Mouse (Mus musculus) midbrain, embryonic 10.5 days (tissue): ENCODE measurements at regions not wholly inside any gene's neighbourhood (a gene's known extent, or its start where the extent isn't known, plus 50 kb on each side); places are given as distances from the start of the nearest gene placed in this dataset.

Source experiments
- DNase-seq: peaks from one replicate; pipeline ENCODE4 v3.0.0-alpha.2; 2017; ENCODE audit warnings: low spot score
- H3K27ac ChIP-seq: fragments of 300-500 bp; sonication (generic); replicated peaks from 2 replicates; pipeline ENCODE4 v1.5.1; 2016; ENCODE audit warnings: mild to moderate bottlenecking
- H3K27me3 ChIP-seq: fragments of 300-500 bp; sonication (generic); 2 replicates; pipeline ENCODE4 v1.6.1; 2016; ENCODE audit warnings: low read depth, mild to moderate bottlenecking; ENCODE audit not compliant: poor library complexity, severe bottlenecking
- H3K36me3 ChIP-seq: fragments of 300-500 bp; sonication (generic); 2 replicates; pipeline ENCODE4 v1.6.1; 2016; ENCODE audit warnings: mild to moderate bottlenecking, moderate library complexity
- H3K4me1 ChIP-seq: fragments of 300-500 bp; sonication (generic); 2 replicates; pipeline ENCODE4 v1.6.1; 2016
- H3K4me3 ChIP-seq: fragments of 300-500 bp; sonication (generic); 2 replicates; pipeline ENCODE4 v1.5.1; 2016; ENCODE audit warnings: mild to moderate bottlenecking, moderate library complexity
- H3K9me3 ChIP-seq: fragments of 300-500 bp; sonication (generic); replicated peaks from 2 replicates; pipeline ENCODE4 v1.6.1; 2016; ENCODE audit warnings: mild to moderate bottlenecking
- WGBS: fragments of 180-500 bp; shearing (Covaris S2); methylation state at CpG from one replicate; pipeline ENCODE4 v1.1.7; 2016; 5-methylcytosine and 5-hydroxymethylcytosine counted together

GRCm38 (mm10) chr10:44779568-44780207 lies 251.4 kb upstream of the Prdm1 start:
- Histone ChIP-seq H3K9me3 (no peaks in the 10 kb centered on the region), H3K36me3 (no peaks in the 10 kb centered on the region), H3K27ac (no peak overlapping the region), H3K27me3 (no peaks in the 10 kb centered on the region), H3K4me1 (peaks cover 4% of the 10 kb centered on the region; the same call in 1 of the 2 replicates), H3K4me3 (no peak overlapping the region)
- 82% methylated on average over 8 of the region's 8 CpGs for WGBS
- no peak for DNase-seq

- Histone ChIP-seq H3K4me3 (no peak overlapping the region), H3K27me3 (no peaks in the 10 kb centered on the region), H3K9me3 (no peaks in the 10 kb centered on the region), H3K4me1 (peaks cover 4% of the 10 kb centered on the region; the same call in 1 of the 2 replicates), H3K27ac (no peak overlapping the region), H3K36me3 (no peaks in the 10 kb centered on the region)
- DNase-seq: no peak
- 92% methylated on average over 2 of the region's 2 CpGs for WGBS
Measured at GRCm38 (mm10) chr10:44777214-44777613, 248.9 kb upstream of the Prdm1 start.

GRCm38 (mm10) chr10:44776175-44776574 lies 247.9 kb upstream of the Prdm1 start:
- H3K36me3 ChIP-seq: no peaks in the 10 kb centered on the region
- peaks cover 4% of the 10 kb centered on the region; the same call in 1 of the 2 replicates for H3K4me1 ChIP-seq
- WGBS: 71% methylated on average over 2 of the region's 2 CpGs
- no peaks in the 10 kb centered on the region for H3K9me3 ChIP-seq
- no peaks in the 10 kb centered on the region for H3K27me3 ChIP-seq
- no peak overlapping the region for H3K4me3 ChIP-seq
- no peak overlapping the region for H3K27ac ChIP-seq
- DNase-seq: no peak

DNA sequence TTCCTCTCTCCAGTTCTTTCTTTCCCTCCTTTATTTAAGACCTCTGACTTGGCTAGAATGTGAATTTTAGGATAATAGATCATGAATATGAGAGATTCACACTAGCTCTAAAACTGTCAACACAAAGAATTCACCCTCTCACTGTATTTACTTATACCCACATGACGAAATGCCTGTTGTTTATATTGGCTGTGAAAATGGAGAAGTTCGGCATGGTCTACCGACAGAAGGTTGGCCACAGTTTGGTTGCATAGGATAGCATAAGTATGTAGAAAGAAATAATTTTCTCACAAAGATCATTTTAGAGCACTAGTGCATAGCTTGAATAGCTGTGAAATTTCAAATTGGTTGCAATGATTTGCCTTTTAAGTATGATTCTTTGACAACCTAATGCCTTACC lies 237.2 kb upstream of the Prdm1 start:
- H3K4me1 ChIP-seq: no peaks in the 10 kb centered on the region
- 93% methylated on average over 3 of the region's 3 CpGs for WGBS
- H3K27me3 ChIP-seq: no peaks in the 10 kb centered on the region
- DNase-seq: no peak
- no peaks in the 10 kb centered on the region for H3K36me3 ChIP-seq
- H3K27ac ChIP-seq: no peak overlapping the region
- no peaks in the 10 kb centered on the region for H3K9me3 ChIP-seq
- H3K4me3 ChIP-seq: no peak overlapping the region

DNA sequence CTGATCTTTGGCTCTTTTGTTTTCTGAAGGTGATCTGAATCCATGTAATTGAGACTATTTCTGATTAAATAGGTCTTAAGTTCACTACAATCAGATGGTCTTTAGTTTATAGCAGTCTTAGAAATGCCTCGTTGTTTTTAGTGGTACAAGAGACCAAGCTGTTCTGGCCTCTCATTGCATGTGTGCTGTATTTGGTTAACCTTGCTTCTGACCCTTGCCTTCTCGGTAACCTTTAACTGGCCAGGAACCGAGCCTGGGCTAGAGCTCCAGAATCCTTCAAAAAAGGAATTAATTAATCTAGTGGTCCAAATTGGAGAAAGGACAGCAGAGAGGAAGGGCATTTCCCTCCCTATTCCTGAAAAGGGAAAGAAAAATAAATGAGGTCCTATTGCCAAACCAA lies 234.8 kb upstream of the Prdm1 start:
- H3K27me3 ChIP-seq: no peaks in the 10 kb centered on the region
- 46% methylated on average over 3 of the region's 3 CpGs for WGBS
- no peaks in the 10 kb centered on the region for H3K36me3 ChIP-seq
- H3K27ac ChIP-seq: no peak overlapping the region
- no peaks in the 10 kb centered on the region for H3K4me1 ChIP-seq
- DNase-seq: no peak
- H3K9me3 ChIP-seq: no peaks in the 10 kb centered on the region
- H3K4me3 ChIP-seq: no peak overlapping the region

- no peaks in the 10 kb centered on the region for H3K36me3 ChIP-seq
- 81% methylated on average over 4 of the region's 4 CpGs for WGBS
- H3K27me3 ChIP-seq: no peaks in the 10 kb centered on the region
- H3K4me1 ChIP-seq: 0 out of 2 replicates have a peak, but pooled peaks cover 1% of the 10 kb centered on the region
- H3K9me3 ChIP-seq: no peaks in the 10 kb centered on the region
- H3K4me3 ChIP-seq: no peak overlapping the region
- H3K27ac ChIP-seq: no peak overlapping the region
- no peak for DNase-seq
Measured at GRCm38 (mm10) chr10:44762068-44762467, 233.8 kb upstream of the Prdm1 start.

DNA sequence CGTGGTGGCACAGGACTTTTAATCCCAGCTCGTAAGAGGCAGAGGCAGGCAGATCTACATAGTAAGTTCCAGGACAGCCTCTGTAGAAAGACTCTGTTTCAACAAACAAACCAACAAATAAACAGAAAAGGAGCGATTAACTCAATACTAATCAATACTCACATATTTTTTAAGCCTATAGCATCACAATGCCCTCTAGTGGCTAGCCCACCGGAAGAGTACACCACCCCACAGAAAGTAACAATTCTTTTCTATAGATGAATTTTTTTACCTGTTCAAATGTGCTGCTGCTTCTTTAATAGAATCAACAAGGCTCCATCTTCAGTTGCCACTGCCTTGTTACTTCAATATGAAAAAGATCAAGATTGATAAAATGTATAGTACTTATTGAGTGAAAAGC lies 233.0 kb upstream of the Prdm1 start:
- Histone ChIP-seq H3K36me3 (no peaks in the 10 kb centered on the region), H3K4me3 (no peak overlapping the region), H3K9me3 (no peaks in the 10 kb centered on the region), H3K27me3 (no peaks in the 10 kb centered on the region), H3K27ac (no peak overlapping the region), H3K4me1 (0 out of 2 replicates have a peak, but pooled peaks cover 3% of the 10 kb centered on the region)
- no peak for DNase-seq
- 84% methylated on average over 4 of the region's 4 CpGs for WGBS

GRCm38 (mm10) chr10:44755355-44755957 lies 227.2 kb upstream of the Prdm1 start:
- H3K4me3 ChIP-seq: no peak overlapping the region
- WGBS: 92% methylated on average over 6 of the region's 6 CpGs
- H3K36me3 ChIP-seq: no peaks in the 10 kb centered on the region
- no peaks in the 10 kb centered on the region for H3K9me3 ChIP-seq
- peaks cover 5% of the 10 kb centered on the region; the same call in 1 of the 2 replicates for H3K4me1 ChIP-seq
- no peak overlapping the region for H3K27ac ChIP-seq
- H3K27me3 ChIP-seq: no peaks in the 10 kb centered on the region
- no peak for DNase-seq

- Histone ChIP-seq H3K9me3 (no peaks in the 10 kb centered on the region), H3K27ac (no peak overlapping the region), H3K4me3 (no peak overlapping the region), H3K36me3 (no peaks in the 10 kb centered on the region), H3K4me1 (peaks cover 5% of the 10 kb centered on the region; the same call in 1 of the 2 replicates), H3K27me3 (no peaks in the 10 kb centered on the region)
- DNase-seq: no peak
- 71% methylated on average over 4 of the region's 4 CpGs for WGBS
Measured at GRCm38 (mm10) chr10:44754930-44755329, 226.6 kb upstream of the Prdm1 start.

DNA sequence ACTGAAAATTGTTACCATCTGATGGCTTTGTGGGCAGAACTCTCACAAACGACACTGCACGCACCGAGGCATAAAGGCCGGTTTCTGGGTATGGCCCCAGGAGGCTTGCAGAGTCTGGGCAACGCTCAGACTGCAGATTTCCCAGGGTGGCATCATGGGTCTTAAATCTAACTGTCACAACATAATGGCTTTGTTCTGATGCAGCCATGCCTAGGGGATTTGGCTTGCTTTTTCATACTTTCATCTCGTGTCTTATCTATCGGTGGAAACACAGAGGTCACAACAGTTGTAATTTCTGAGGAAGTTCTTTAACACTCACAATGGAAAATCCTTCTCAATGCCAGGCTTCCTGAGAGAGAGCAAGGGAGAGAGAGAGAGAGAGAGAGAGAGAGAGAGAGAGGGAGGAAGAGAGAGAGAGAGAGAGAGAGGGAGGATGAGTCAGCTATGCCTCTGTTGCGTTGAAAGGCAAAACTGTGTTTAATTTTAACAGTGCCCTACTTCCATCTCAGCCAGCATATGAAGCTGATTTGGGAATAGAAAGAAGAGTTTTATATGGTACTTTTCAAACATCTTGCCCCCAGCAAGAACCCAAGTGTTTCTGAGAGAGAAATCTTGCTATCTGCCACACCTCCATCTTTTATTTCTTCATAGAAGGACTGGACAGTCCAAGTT lies 224.6 kb upstream of the Prdm1 start:
- 70% methylated on average over 8 of the region's 8 CpGs for WGBS
- Histone ChIP-seq H3K27ac (no peak overlapping the region), H3K27me3 (no peaks in the 10 kb centered on the region), H3K4me1 (peaks cover 5% of the 10 kb centered on the region; the same call in 1 of the 2 replicates), H3K4me3 (no peak overlapping the region), H3K9me3 (no peaks in the 10 kb centered on the region), H3K36me3 (no peaks in the 10 kb centered on the region)
- no peak for DNase-seq

DNA sequence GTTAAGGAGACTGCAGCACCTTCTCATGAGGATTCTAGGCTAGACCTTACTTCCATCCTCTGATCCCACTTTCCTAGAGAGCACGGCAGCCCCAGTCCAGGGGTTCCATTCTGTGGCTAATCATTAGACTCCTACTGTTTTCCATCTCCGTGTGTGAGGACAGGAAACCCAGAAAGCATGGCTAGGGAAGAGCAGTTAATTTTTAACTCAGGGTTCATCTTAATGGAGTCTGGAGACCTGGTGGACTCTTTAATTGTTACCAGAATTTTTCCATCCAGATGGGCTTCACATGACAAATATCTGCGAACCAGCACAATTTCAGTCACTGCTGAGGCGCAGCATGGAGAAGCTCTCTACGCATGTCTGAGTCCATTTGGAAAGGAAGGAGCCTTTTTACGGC lies 222.8 kb upstream of the Prdm1 start:
- Histone ChIP-seq H3K4me3 (no peak overlapping the region), H3K4me1 (peaks cover 2% of the 10 kb centered on the region; the same call in 1 of the 2 replicates), H3K36me3 (no peaks in the 10 kb centered on the region), H3K27ac (no peak overlapping the region), H3K27me3 (no peaks in the 10 kb centered on the region), H3K9me3 (no peaks in the 10 kb centered on the region)
- DNase-seq: no peak
- 90% methylated on average over 6 of the region's 6 CpGs for WGBS

GRCm38 (mm10) chr10:44749206-44749605 lies 220.9 kb upstream of the Prdm1 start:
- Histone ChIP-seq H3K9me3 (no peaks in the 10 kb centered on the region), H3K4me3 (no peak overlapping the region), H3K27ac (no peak overlapping the region), H3K4me1 (peaks cover 2% of the 10 kb centered on the region; the same call in 1 of the 2 replicates), H3K36me3 (no peaks in the 10 kb centered on the region), H3K27me3 (no peaks in the 10 kb centered on the region)
- 81% methylated on average over 4 of the region's 4 CpGs for WGBS
- no peak for DNase-seq

- WGBS: 93% methylated on average over 3 of the region's 3 CpGs
- Histone ChIP-seq H3K27me3 (no peaks in the 10 kb centered on the region), H3K4me3 (no peak overlapping the region), H3K4me1 (no peaks in the 10 kb centered on the region), H3K9me3 (no peaks in the 10 kb centered on the region), H3K27ac (no peak overlapping the region), H3K36me3 (no peaks in the 10 kb centered on the region)
- DNase-seq: no peak
Measured at GRCm38 (mm10) chr10:44747419-44747818, 219.1 kb upstream of the Prdm1 start.
